Mouse (Mus musculus) midbrain, embryonic 10.5 days (tissue): ENCODE measurements around the gene Dstyk. TPM values are rescaled to one million over a fixed set of nuclear protein-coding genes. Genes with fewer than 3 reads are reported as not detected.
"Not testable (repeated sequence)": the region's sequence is repeated elsewhere in the genome, so short reads cannot be mapped to it uniquely, and the experiment has no call there.

Experiments used
- DNase-seq: peaks from one replicate; pipeline ENCODE4 v3.0.0-alpha.2; 2017; ENCODE audit warnings: low spot score
- H3K27ac ChIP-seq: fragments of 300-500 bp; sonication (generic); replicated peaks from 2 replicates; pipeline ENCODE4 v1.5.1; 2016; ENCODE audit warnings: mild to moderate bottlenecking
- H3K27me3 ChIP-seq: fragments of 300-500 bp; sonication (generic); 2 replicates; pipeline ENCODE4 v1.6.1; 2016; ENCODE audit warnings: low read depth, mild to moderate bottlenecking; ENCODE audit not compliant: poor library complexity, severe bottlenecking
- H3K36me3 ChIP-seq: fragments of 300-500 bp; sonication (generic); 2 replicates; pipeline ENCODE4 v1.6.1; 2016; ENCODE audit warnings: mild to moderate bottlenecking, moderate library complexity
- H3K4me1 ChIP-seq: fragments of 300-500 bp; sonication (generic); 2 replicates; pipeline ENCODE4 v1.6.1; 2016
- H3K4me3 ChIP-seq: fragments of 300-500 bp; sonication (generic); 2 replicates; pipeline ENCODE4 v1.5.1; 2016; ENCODE audit warnings: mild to moderate bottlenecking, moderate library complexity
- H3K9me3 ChIP-seq: fragments of 300-500 bp; sonication (generic); replicated peaks from 2 replicates; pipeline ENCODE4 v1.6.1; 2016; ENCODE audit warnings: mild to moderate bottlenecking
- WGBS: fragments of 180-500 bp; shearing (Covaris S2); methylation state at CpG from one replicate; pipeline ENCODE4 v1.1.7; 2016; 5-methylcytosine and 5-hydroxymethylcytosine counted together
- polyA plus RNA-seq: library from polyadenylated mRNA; unstranded; fragments of >200 nt; fragmentation: Nextera tagmentation; extraction: Ambion mirVana; gene quantifications from 2 replicates; pipeline ENCODE4 v1.2.1, GENCODE M21; 2016

Gene Dstyk
- polyA plus RNA-seq, 1 experiment from 2014 or later, result 11.8 TPM

GRCm38 (mm10) chr1:132431716-132432115, 14.4 kb downstream of the Dstyk start:
- Histone ChIP-seq H3K27me3 (no peaks in the 10 kb centered on the region), H3K4me3 (no peak overlapping the region), H3K4me1 (peaks cover 11% of the 10 kb centered on the region), H3K27ac (no peak overlapping the region), H3K9me3 (no peaks in the 10 kb centered on the region), H3K36me3 (peaks cover 16% of the 10 kb centered on the region)
- no peak for DNase-seq
- WGBS, result 89% methylated on average over 9 of the region's 9 CpGs

GRCm38 (mm10) chr1:132433349-132433748, 16.0 kb downstream of the Dstyk start:
- H3K9me3 ChIP-seq, result no peaks in the 10 kb centered on the region
- 88% methylated on average over 5 of the region's 5 CpGs for WGBS
- no peak overlapping the region for H3K4me3 ChIP-seq
- peaks cover 20% of the 10 kb centered on the region for H3K36me3 ChIP-seq
- no peak overlapping the region for H3K27ac ChIP-seq
- DNase-seq, result no peak
- no peaks in the 10 kb centered on the region for H3K27me3 ChIP-seq
- peaks cover 12% of the 10 kb centered on the region for H3K4me1 ChIP-seq

GRCm38 (mm10) chr1:132434032-132434431, 16.7 kb downstream of the Dstyk start:
- H3K27me3 ChIP-seq, result no peaks in the 10 kb centered on the region
- peaks cover 20% of the 10 kb centered on the region for H3K36me3 ChIP-seq
- no peak overlapping the region for H3K4me3 ChIP-seq
- no peaks in the 10 kb centered on the region for H3K9me3 ChIP-seq
- DNase-seq, result no peak
- WGBS, result 92% methylated on average over 12 of the region's 12 CpGs
- H3K4me1 ChIP-seq, result peaks cover 12% of the 10 kb centered on the region
- H3K27ac ChIP-seq, result no peak overlapping the region

DNA sequence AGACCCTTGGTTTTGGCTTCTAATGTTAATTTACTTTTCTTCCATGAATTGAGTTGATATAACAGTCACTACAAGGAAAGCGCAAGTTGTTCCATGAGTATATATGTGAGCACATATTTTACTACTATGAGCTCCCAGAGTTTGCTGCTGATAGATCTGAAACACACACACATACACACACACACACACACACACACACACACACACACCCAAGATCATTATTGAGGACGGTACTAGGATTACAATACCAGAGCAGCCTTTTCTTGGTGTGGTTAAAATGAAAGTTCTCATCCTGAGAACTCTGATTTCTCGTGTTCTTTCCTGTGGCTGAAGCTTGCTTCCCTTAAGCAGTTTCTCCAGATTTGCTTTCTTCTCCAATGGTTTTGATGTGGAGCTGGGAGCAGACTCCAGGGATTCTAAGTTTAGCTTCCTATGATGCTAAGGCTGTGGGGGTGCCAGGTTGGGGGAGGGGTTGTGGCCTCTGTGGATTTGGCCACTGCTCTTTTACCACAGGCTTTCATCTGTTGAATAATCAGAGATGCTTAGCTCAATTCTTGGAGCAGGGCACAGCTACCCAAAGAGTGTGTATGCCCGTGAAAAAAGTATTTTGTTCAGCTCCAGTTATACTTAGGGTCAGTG, 19.1 kb downstream of the Dstyk start:
- Histone ChIP-seq H3K4me3 (no peak overlapping the region), H3K27ac (no peak overlapping the region), H3K4me1 (peaks cover 4% of the 10 kb centered on the region), H3K9me3 (peaks cover 5% of the 10 kb centered on the region; the same call in 1 of the 2 replicates), H3K36me3 (peaks cover 45% of the 10 kb centered on the region), H3K27me3 (no peaks in the 10 kb centered on the region)
- 80% methylated on average over 4 of the region's 4 CpGs for WGBS
- DNase-seq, result no peak

DNA sequence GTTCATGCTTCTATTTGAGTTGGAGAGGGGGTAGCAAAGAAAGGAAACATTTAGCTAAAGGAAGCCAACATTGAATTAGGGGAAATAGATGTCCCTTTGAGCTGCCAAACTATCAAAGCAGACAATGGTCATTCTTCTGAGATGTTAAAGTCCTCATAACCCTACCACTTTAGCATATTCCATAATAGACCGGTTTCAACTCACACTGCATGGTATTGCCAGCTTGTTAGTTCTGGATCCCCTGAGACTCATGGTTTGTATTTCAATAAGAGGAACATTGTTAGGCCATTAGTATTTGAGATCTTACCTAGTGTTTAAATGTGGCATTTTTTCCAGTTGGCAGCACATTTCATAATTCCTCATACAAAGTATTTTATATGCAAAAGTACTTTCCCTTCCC, 19.6 kb downstream of the Dstyk start:
- H3K4me1 ChIP-seq, result peaks cover 4% of the 10 kb centered on the region
- 90% methylated on average over 1 of the region's 1 CpGs for WGBS
- H3K27ac ChIP-seq, result no peak overlapping the region
- H3K27me3 ChIP-seq, result no peaks in the 10 kb centered on the region
- H3K4me3 ChIP-seq, result no peak overlapping the region
- DNase-seq, result no peak
- H3K36me3 ChIP-seq, result peaks cover 50% of the 10 kb centered on the region
- peaks cover 5% of the 10 kb centered on the region; the same call in 1 of the 2 replicates for H3K9me3 ChIP-seq

DNA sequence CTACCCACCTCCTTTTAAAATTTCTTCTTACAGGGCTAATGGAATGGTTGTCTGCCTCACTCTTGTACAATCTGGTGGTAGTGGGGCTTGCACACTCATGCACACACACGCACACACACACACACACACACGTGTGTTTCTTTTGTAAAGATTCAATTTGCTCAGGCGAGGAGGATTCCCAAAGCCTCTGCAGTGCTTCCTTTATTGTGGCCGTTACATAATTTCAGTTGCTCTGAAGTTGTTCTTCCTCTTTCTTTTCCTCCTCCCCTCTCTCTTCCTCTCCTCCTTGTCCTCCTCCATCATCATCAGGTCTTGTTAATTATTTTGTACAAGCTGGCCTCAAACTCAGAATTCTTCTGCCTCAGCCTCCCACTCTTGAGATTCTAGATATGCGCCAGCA, 20.0 kb downstream of the Dstyk start:
- no peak for DNase-seq
- Histone ChIP-seq H3K36me3 (peaks cover 54% of the 10 kb centered on the region), H3K27ac (no peak overlapping the region)

GRCm38 (mm10) chr1:132440896-132441435, 23.6 kb downstream of the Dstyk start:
- H3K36me3 ChIP-seq, result peaks cover 52% of the 10 kb centered on the region
- H3K9me3 ChIP-seq, result peaks cover 5% of the 10 kb centered on the region; the same call in 1 of the 2 replicates
- 79% methylated on average over 1 of the region's 1 CpGs for WGBS
- H3K27me3 ChIP-seq, result no peaks in the 10 kb centered on the region
- H3K27ac ChIP-seq, result no peak overlapping the region
- H3K4me1 ChIP-seq, result peaks cover 4% of the 10 kb centered on the region
- no peak for DNase-seq
- no peak overlapping the region for H3K4me3 ChIP-seq

More for the DNA sequence above, 20.0 kb downstream of the Dstyk start:
- H3K27me3 ChIP-seq, result no peaks in the 10 kb centered on the region
- H3K9me3 ChIP-seq, result peaks cover 5% of the 10 kb centered on the region; the same call in 1 of the 2 replicates
- H3K4me3 ChIP-seq, result no peak overlapping the region
- H3K4me1 ChIP-seq, result peaks cover 4% of the 10 kb centered on the region
- WGBS, result 89% methylated on average over 5 of the region's 5 CpGs

GRCm38 (mm10) chr1:132449742-132450141, 32.4 kb downstream of the Dstyk start:
- peaks cover 54% of the 10 kb centered on the region for H3K36me3 ChIP-seq
- WGBS, result 94% methylated on average over 7 of the region's 7 CpGs
- no peaks in the 10 kb centered on the region for H3K9me3 ChIP-seq
- H3K27ac ChIP-seq, result no peak overlapping the region
- no peak for DNase-seq
- no peaks in the 10 kb centered on the region for H3K4me1 ChIP-seq
- H3K27me3 ChIP-seq, result no peaks in the 10 kb centered on the region
- H3K4me3 ChIP-seq, result no peak overlapping the region

DNA sequence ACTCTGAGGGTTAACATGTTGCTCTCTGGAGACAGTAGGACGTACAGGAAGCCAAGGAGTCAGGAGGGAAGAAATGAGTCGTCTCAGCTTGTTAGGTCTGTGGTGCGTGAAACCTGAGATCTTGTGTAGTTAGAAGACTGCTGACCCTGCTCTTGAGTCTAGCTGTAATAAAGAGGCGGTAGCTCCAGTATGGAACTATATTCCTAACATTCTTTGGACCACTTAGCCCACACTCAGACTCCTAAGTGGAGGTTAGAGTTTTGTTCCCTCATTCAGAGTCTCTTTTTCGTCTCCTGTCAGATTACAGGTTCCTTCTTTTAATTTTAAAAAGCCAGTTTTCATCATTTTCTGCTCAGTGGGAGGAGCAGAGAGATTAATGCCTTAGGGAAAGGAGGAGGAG, 47.3 kb downstream of the Dstyk start:
- no peaks in the 10 kb centered on the region for H3K9me3 ChIP-seq
- H3K27me3 ChIP-seq, result no peaks in the 10 kb centered on the region
- H3K27ac ChIP-seq, result no peak overlapping the region
- 92% methylated on average over 5 of the region's 5 CpGs for WGBS
- H3K4me1 ChIP-seq, result no peaks in the 10 kb centered on the region
- peaks cover 56% of the 10 kb centered on the region for H3K36me3 ChIP-seq
- no peak for DNase-seq
- no peak overlapping the region for H3K4me3 ChIP-seq

DNA sequence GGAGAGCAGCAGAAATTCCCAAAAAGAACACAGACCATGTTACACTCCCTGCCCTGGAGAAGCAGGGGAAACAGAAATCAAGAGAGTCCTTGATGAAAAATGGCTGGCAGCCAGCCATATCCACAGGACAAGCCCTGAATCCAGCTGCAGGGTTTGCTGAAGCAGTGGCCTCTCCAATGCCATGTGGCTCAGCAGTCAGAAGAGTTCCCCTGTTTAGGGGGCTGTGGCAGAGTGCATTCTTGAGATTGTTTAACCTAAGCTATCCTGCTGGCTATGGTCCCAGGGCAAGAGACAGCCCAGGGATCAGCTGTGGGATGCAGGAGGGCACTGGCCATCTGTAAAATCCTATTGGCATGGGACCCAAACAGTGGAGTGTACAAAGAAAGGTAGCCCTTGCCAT, 51.6 kb downstream of the Dstyk start:
- Histone ChIP-seq H3K4me3 (no peak overlapping the region), H3K27ac (no peak overlapping the region), H3K27me3 (no peaks in the 10 kb centered on the region), H3K4me1 (no peaks in the 10 kb centered on the region), H3K36me3 (peaks cover 28% of the 10 kb centered on the region), H3K9me3 (no peaks in the 10 kb centered on the region)
- DNase-seq, result no peak

GRCm38 (mm10) chr1:132469519-132469918, 52.2 kb downstream of the Dstyk start:
- no peak overlapping the region for H3K27ac ChIP-seq
- 94% methylated on average over 7 of the region's 7 CpGs for WGBS
- DNase-seq, result no peak
- H3K4me1 ChIP-seq, result no peaks in the 10 kb centered on the region
- H3K9me3 ChIP-seq, result no peaks in the 10 kb centered on the region
- no peak overlapping the region for H3K4me3 ChIP-seq
- no peaks in the 10 kb centered on the region for H3K27me3 ChIP-seq
- H3K36me3 ChIP-seq, result peaks cover 22% of the 10 kb centered on the region

DNA sequence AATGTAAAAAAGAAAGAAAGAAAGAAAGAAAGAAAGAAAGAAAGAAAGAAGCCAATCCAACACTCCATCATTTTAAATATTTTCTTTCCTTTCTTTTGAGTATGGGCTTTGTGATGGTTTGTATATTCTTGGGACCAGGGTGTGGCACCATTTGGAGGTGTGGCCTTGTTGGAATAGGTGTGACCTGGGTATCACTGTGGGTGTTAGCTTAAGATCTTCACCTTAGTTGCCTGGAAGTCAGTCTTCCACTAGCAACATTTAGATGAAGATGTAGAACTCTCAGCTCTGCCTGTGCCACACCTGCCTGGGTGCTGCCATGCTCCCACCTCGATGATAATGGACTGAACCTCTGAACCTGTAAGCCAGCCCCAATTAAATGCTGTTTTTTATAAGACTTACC, 52.7 kb downstream of the Dstyk start:
- not testable (repeated sequence) for H3K4me3 ChIP-seq, H3K4me1 ChIP-seq, DNase-seq, H3K9me3 ChIP-seq, H3K27ac ChIP-seq, H3K27me3 ChIP-seq
- peaks cover 17% of the 10 kb centered on the region for H3K36me3 ChIP-seq
- 86% methylated on average over 1 of the region's 1 CpGs for WGBS

DNA sequence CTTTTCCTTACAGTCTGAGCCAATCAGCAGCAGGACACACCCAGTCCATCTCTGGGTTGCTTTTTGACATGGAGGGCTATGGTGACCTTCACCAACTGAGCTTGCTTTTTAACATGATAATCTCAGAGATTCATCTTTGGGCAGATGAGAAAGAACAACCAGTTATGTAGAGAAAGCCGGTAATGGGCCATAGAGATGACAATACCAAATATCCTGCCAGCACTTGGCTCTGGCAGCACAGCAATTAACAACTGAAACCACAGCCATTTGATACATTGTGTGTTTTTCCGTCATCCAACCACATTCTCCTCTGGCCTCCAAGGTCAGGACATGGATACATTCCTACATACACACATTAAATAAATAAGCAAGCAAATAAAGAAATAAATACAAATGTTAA, 53.7 kb downstream of the Dstyk start:
- Histone ChIP-seq H3K36me3 (peaks cover 8% of the 10 kb centered on the region), H3K4me3 (no peak overlapping the region), H3K4me1 (peaks cover 7% of the 10 kb centered on the region), H3K9me3 (no peaks in the 10 kb centered on the region), H3K27me3 (no peaks in the 10 kb centered on the region), H3K27ac (no peak overlapping the region)
- 94% methylated on average over 2 of the region's 2 CpGs for WGBS
- no peak for DNase-seq
